Mouse (Mus musculus): Measurements from ENCODE around the gene Gm10340. TPM values are rescaled to one million over a fixed set of nuclear protein-coding genes. Genes with fewer than 3 reads are reported as not detected.
"Not testable (repeated sequence)": the region's sequence is repeated elsewhere in the genome, so short reads cannot be mapped to it uniquely, and the experiment has no call there.

The Gm10340 gene
- total RNA-seq (2012; rRNA removed) (not detected in 2 replicates), polyA plus RNA-seq (2012; ENCODE audit: insufficient read depth in 1 of 2, insufficient read length in 2 of 2, low read depth in 1 of 2, low replicate concordance in 2 of 2, missing spikeins in 1 of 2) (not detected)

- not testable (repeated sequence) for H3K79me2 ChIP-seq (ENCODE audit: control insufficient read depth, insufficient read depth, low read length, poor library complexity); H3K27me3 ChIP-seq (ENCODE audit: control insufficient read depth in 1 of 2, insufficient read depth in 2 of 2, low read length in 2 of 2); H3K36me3 ChIP-seq (ENCODE audit: control insufficient read depth in 1 of 2, insufficient read depth in 2 of 2, low read length in 2 of 2); H3K4me1 ChIP-seq (ENCODE audit: control insufficient read depth in 1 of 2, insufficient read depth in 2 of 2, low read length in 2 of 2); DNase-seq (ENCODE audit: low read depth, low spot score); H3K27ac ChIP-seq (ENCODE audit: control insufficient read depth, low read depth, low read length); H3K9me3 ChIP-seq (replicated peaks; ENCODE audit: insufficient read depth, low read length); H3K4me3 ChIP-seq (ENCODE audit: control insufficient read depth in 1 of 2, insufficient read depth in 1 of 2, low read depth in 2 of 2, low read length in 2 of 2); H3K9ac ChIP-seq (ENCODE audit: control insufficient read depth, low read depth, low read length, poor library complexity, severe bottlenecking)
These were observed at the start of gene Gm10340 for GRCm38 (mm10) chr14:3133697-3134096. TSS of gene Gm10340 (plus strand) at chr14:3133997.

- H3K79me2 ChIP-seq (ENCODE audit: control insufficient read depth, insufficient read depth, low read length, poor library complexity); H3K4me1 ChIP-seq (ENCODE audit: control insufficient read depth in 1 of 2, insufficient read depth in 2 of 2, low read length in 2 of 2); H3K9me3 ChIP-seq (replicated peaks; ENCODE audit: insufficient read depth, low read length); DNase-seq (ENCODE audit: low read depth, low spot score); H3K4me3 ChIP-seq (ENCODE audit: control insufficient read depth in 1 of 2, insufficient read depth in 1 of 2, low read depth in 2 of 2, low read length in 2 of 2); H3K27me3 ChIP-seq (ENCODE audit: control insufficient read depth in 1 of 2, insufficient read depth in 2 of 2, low read length in 2 of 2); H3K36me3 ChIP-seq (ENCODE audit: control insufficient read depth in 1 of 2, insufficient read depth in 2 of 2, low read length in 2 of 2); H3K9ac ChIP-seq (ENCODE audit: control insufficient read depth, low read depth, low read length, poor library complexity, severe bottlenecking); H3K27ac ChIP-seq (ENCODE audit: control insufficient read depth, low read depth, low read length): not testable (repeated sequence)
These were observed 17.7 kb upstream of the Gm10340 start for GRCm38 (mm10) chr14:3116051-3116450.

GRCm38 (mm10) chr14:3187955-3188354 is 54.2 kb downstream of the Gm10340 start, which contains the start of gene Gm5795:
TSS of gene Gm5795 (plus strand) at chr14:3188255.
- not testable (repeated sequence) for H3K9ac ChIP-seq (ENCODE audit: control insufficient read depth, low read depth, low read length, poor library complexity, severe bottlenecking); H3K9me3 ChIP-seq (replicated peaks; ENCODE audit: insufficient read depth, low read length); H3K4me3 ChIP-seq (ENCODE audit: control insufficient read depth in 1 of 2, insufficient read depth in 1 of 2, low read depth in 2 of 2, low read length in 2 of 2); DNase-seq (ENCODE audit: low read depth, low spot score); H3K27ac ChIP-seq (ENCODE audit: control insufficient read depth, low read depth, low read length); H3K4me1 ChIP-seq (ENCODE audit: control insufficient read depth in 1 of 2, insufficient read depth in 2 of 2, low read length in 2 of 2); H3K79me2 ChIP-seq (ENCODE audit: control insufficient read depth, insufficient read depth, low read length, poor library complexity); H3K27me3 ChIP-seq (ENCODE audit: control insufficient read depth in 1 of 2, insufficient read depth in 2 of 2, low read length in 2 of 2); H3K36me3 ChIP-seq (ENCODE audit: control insufficient read depth in 1 of 2, insufficient read depth in 2 of 2, low read length in 2 of 2)

Other genes with a start within 250 kb of the Gm10340 start
- gene Gm2888, start 104.0 kb upstream of the Gm10340 start, total RNA-seq (2012; rRNA removed), result not detected in 2 replicates
- gene Gm2888, start 104.0 kb upstream of the Gm10340 start, polyA plus RNA-seq (2012; ENCODE audit: insufficient read depth in 1 of 2, insufficient read length in 2 of 2, low read depth in 1 of 2, low replicate concordance in 2 of 2, missing spikeins in 1 of 2), result not detected
- gene Gm2897, start 84.7 kb upstream of the Gm10340 start, total RNA-seq (2012; rRNA removed), result not detected in 2 replicates
- not detected for gene Gm2897, start 84.7 kb upstream of the Gm10340 start, polyA plus RNA-seq (2012; ENCODE audit: insufficient read depth in 1 of 2, insufficient read length in 2 of 2, low read depth in 1 of 2, low replicate concordance in 2 of 2, missing spikeins in 1 of 2)
- not detected in 2 replicates for gene Gm5795, start 54.3 kb downstream of the Gm10340 start, total RNA-seq (2012; rRNA removed)
- not detected for gene Gm5795, start 54.3 kb downstream of the Gm10340 start, polyA plus RNA-seq (2012; ENCODE audit: insufficient read depth in 1 of 2, insufficient read length in 2 of 2, low read depth in 1 of 2, low replicate concordance in 2 of 2, missing spikeins in 1 of 2)
- not detected in 2 replicates for gene D830030K20Rik, start 74.5 kb downstream of the Gm10340 start, total RNA-seq (2012; rRNA removed)
- not detected for gene D830030K20Rik, start 74.5 kb downstream of the Gm10340 start, polyA plus RNA-seq (2012; ENCODE audit: insufficient read depth in 1 of 2, insufficient read length in 2 of 2, low read depth in 1 of 2, low replicate concordance in 2 of 2, missing spikeins in 1 of 2)
- gene Gm2956, start 198.6 kb downstream of the Gm10340 start, total RNA-seq (2012; rRNA removed), result not detected in 2 replicates
- gene Gm2956, start 198.6 kb downstream of the Gm10340 start, polyA plus RNA-seq (2012; ENCODE audit: insufficient read depth in 1 of 2, insufficient read length in 2 of 2, low read depth in 1 of 2, low replicate concordance in 2 of 2, missing spikeins in 1 of 2), result not detected